Mouse (Mus musculus) lung, postnatal 14 days (tissue): Measurements from ENCODE around the gene Afmid.

Experiments used
- DNase-seq: peaks from one replicate; pipeline ENCODE4 v3.0.0; 2021

Afmid gene

DNA sequence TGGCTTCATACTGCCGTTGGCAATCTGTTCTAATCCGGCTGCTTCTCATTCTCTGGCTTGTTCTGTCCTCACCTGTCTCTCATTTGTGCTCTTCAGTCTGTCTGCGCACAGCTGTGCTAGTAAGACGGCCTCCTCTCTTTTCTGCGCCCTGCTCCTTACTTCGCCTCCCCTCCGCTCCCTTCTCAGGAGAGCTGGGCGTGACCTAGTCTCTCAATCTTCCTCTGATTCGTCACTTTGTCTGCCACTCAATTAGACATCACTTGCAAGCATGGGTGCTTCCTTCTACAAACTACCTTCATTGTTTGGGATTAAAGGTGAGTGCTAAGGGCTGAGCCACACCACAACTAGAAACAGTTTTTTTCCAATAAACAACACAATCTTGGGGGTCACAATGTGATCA is 28.5 kb downstream of the Afmid start:
- DNase-seq, result no peak

GRCm38 (mm10) chr11:117855360-117855759 is 29.6 kb downstream of the Afmid start:
- DNase-seq, result no peak

GRCm38 (mm10) chr11:117855975-117856374 is 30.3 kb downstream of the Afmid start:
- no peak for DNase-seq

DNA sequence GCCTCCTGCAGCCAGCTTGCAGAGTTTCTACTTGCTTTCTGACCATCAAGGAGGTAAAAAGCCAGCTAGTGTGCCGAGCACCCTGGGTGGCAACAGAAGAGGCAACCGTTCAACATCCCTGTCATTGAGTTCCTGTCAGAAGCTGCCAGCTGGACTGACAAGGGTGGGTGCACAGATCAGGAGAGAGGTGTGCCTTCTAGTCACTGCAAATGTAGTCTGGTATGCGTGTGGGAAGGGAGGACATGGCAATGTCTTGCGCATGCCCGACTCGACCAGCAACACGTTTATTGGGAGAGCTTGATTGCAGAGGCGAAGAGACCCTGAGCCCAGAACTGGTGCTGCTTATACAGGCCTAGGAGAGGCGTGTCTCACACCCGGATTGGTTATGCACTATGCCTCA is 31.7 kb downstream of the Afmid start:
- no peak for DNase-seq

- DNase-seq, result no peak
Measured at GRCm38 (mm10) chr11:117858392-117858791, 32.7 kb downstream of the Afmid start.

DNA sequence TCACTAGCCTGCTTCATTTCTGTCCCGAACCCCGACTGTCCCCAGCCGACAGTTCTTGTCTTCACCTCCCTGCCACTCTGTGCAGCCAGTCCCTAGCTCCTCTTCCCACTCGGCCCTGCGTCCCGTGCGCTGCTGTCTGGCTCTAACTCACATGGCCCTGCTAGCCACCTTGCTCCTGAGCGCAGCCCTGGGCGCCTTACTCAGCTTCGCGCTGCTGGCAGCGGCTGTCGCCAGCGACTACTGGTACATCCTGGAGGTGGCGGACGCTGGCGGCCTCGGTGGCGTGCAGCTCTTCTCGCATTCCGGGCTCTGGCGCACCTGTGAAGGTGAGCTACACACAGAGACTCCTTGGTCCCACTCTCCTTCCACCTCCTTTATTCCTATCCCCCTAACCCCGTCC is 34.9 kb downstream of the Afmid start, which contains the start of gene Tmem235:
Gene Tmem235, plus strand, starts transcription at position 152 of the 400 bp plus-strand sequence.
- no peak for DNase-seq

DNA sequence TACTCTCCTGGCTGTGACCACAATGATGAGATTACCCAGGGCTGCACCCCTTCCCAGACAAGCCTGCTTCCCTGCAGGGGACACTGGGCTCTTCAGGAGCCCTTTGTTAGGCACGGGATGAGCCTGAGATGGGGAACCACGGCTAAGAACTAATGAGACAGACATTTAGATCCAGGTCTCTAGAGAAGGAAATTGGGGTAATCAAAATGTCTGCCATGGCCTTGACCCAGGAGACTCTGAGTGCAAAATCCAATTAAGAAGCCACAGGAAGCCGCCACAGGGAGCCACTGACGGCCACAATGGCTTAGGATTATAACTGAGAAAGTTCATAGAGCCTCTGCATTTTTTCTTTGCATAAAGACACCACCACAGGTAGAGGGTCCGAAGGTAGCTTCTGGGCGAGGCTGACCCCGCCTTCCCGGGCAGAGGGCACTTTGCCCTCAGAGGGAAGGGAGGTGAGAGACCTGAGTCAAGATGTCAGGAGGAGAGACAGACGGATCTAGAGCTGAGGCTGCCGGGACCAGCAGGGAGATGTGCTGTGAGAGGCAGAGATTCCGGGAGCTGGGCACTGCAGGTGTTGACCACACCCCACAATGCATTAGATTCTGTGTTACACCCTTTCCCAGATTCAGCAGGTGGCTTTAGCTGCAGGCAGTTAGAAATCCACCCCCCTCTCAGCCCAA is 37.6 kb downstream of the Afmid start:
- no peak for DNase-seq

DNA sequence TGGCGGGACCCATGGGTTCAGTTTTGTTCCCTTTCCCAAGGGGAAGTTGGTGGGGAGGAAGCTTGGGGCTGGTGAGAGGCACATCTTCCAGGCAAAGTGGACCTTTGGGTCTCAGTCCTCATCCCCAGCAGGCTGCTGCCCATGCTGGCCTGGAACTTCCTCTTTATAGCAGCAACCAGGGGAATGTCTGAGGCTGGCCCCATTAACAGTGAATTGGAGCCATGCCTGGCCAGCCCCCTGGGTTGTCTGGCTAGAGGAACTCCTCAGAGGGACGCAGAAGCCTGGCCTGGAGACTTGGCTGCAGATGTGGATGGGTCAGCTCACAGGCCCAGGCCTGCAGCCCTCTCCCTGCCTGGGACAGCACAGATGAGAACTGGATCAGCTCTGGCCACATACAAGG is 39.1 kb downstream of the Afmid start:
- DNase-seq, result no peak

DNA sequence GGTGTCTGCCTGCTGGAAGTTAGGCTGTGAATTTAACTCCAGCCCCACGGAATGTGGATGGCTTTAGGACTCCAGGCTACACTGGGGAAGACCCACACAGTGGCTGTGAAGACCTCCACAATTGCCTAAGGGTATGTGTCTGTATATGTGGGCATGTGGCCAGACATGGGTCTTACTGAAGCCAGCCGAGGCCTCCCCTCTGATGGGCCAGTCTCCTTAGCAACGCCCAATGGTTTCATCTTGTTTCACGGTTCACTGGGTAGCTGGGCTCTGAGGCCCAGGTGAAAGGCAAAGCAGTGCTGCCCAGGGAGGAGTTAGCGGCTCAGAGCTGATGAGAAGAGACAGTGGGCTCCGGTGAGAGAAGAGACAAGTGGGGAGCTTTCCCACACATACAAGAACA is 40.3 kb downstream of the Afmid start:
- DNase-seq, result no peak

DNA sequence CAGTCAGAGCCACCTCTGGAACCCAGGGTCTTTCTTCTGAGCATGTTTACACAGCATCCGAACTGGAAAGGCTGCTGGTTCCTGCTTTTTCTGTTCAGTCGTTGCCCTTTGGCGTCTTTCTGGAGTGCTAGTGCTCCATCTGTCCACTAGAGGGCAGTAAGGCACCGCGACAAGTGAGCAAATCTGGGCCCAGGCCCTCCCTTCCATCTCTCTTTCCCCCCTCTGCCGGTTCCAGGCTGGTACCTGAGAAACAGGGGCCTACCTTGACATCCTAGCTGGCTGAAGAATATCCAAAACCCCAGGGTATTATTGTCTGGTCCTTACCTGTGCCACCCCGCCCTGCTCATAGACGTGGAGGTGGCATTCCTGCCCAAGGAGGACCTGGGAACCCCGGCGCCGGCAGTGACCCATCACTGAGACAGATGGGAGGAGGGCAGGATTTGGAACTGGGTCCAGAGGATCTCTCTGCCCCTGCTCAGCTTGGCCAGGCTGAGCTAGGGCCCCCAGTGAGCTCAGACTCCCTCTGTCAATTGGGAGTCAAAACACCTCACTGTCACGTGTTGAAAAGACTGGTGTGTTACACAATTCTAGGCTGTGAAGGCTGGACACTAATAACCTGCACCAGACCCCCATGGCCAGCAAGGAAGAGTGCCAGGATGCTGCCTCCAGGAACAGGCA is 45.1 kb downstream of the Afmid start:
- DNase-seq, result peak; percentile 78

DNA sequence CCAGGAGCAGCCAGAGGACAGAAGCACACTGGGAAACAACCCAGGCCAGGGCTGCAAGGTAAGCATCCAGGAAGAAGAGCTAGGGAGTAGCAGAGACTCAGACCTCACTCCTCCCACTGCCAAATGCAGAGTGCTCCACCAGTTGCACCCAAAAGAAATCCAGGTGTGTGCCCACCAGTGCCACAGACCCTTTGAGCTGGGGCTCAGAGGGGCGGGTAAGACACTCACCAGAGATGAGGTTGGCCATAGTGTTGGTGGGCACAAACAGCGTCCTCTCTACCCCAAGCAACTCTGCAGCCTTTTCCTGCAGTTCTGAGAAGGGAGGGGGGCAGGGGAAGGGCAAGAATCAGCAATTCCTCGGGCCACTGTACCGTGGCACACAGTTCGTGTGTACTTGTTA is 45.7 kb downstream of the Afmid start:
- no peak for DNase-seq

DNA sequence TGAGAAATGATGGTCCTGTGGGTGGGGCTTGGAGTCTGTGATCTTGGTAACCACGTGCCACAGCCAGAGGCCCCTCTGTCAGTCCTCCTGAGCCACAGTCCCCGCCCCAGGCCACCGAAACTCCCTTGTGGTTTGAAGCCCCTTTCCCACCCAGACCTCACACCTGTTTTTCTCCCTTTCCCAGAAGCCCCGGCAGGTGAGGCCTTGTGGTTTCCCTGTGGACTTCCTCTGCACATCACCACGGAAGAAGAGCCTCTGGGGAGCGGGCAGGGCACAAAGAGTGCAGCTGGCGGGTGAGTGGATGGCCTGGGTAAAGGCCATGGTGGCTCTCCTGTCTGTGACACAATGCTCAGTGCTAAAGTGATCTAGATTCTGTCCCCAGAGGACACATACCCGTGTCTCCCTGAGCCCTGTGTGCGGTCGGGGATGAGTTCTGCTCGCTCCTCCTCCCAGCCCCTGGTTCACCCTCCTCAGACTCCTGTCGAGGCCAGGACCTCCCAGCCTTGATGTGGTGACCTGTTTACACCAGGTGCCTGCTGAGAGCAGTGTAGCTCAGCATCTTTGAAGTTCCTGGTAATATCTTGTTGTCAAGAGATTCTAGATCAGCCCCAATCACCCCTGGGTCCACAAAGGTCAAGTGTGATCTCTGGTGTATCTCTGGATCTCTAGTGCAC is 46.3 kb downstream of the Afmid start:
- DNase-seq, result no peak

- peak; percentile 82 for DNase-seq
Measured at GRCm38 (mm10) chr11:117872861-117873608, 47.3 kb downstream of the Afmid start, which contains the start of gene Tha1. Gene Tha1, minus strand, starts transcription at chr11:117873481.

DNA sequence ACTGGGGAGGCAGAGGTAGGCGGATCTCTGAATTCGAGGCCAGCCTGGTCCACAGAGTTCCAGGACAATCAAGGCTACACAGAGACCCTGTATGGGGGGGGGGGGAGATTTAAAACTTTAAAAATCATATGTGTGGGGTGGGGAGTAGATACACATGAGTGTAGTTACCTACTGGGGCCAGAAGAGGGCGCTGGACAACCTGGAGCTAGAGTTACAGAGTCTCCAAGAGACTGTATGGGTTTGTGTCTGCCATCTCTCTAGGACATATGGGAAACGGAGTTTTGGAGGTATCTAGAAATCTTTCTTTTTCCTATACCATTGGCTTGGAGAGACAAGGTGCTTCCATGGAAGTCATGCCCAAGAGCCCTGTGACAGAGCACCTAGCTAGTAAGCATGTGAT is 48.7 kb downstream of the Afmid start:
- no peak for DNase-seq

- no peak for DNase-seq
Measured at GRCm38 (mm10) chr11:117875681-117876080, 50.0 kb downstream of the Afmid start.

DNA sequence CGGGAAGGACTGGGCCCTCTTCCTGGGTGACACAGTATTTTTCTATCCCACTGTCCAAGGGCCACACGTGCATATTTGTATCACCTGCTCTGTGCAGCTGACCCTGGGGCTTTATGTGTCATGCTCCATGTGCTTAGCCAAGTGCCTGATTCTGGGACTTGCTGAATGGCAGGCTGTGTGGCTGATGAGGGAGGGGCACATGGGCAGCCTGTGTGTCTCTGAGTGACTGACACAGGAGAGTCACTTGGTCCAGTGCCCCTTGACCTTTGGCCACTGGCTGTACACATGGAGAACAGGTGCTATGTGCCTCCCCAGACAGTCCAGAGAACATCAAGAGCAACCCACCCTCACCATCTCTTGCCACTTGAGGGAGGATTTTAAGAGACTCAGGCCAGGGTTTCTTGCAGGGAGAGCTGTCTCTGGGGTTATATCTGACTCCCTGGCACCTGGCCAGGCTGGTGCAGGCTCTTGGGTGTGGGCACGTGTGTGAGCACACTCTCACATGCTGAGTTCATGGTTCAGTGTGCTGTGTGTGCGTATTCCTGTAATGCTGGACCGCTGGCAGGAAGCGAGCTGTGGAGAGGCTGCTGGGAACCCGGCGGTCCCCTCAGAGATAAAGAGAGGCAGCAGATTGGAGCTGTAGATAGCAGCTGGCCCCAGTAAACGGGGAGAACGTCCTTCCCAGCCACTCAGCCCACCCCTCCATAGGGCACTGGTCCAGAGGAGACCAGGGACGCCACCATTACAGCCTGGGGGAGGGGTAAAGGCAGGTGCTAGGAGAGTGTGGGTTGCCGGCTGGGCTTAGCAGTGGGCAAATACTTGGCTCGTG is 52.4 kb downstream of the Afmid start:
- DNase-seq, result peak; percentile 47

DNA sequence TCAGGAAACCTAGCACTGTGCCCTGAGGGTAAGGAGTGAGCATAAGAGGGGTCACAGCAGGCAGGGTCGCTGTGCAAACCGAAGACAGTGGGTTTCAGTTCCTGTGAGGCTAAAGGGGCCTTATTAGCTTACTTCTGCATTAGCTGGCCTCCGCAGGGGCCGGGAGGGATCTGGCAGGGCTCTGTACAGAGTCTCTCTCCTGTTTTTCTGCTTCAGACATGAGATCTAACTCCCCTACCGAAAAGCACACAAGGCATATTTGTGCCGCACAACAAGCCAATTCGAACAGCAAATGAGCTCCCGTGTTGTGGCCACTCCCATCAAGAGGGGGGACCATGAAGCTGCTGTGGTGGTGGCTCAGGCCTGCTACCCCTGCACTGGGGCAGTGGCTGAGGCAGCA is 53.2 kb downstream of the Afmid start:
- no peak for DNase-seq

DNA sequence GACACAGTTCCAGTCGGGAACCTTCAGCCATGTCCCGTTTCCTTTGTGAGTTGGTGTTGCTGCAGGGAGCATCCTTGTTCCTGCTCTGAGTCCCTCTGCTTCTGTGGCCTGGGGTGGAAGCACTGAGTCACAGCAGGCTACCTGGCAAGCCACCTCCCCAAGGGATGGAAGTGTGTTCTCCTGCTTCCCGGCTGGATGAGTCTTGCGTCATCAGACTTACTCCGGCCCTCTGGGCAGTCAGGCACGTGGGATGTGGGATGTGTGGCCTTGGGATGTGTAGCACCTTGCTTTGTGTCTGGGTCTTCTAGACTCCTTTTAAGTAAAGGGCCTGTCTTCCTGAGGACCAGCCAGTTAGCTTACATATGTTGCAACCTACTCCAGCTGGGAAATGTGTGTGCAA is 54.0 kb downstream of the Afmid start:
- no peak for DNase-seq

DNA sequence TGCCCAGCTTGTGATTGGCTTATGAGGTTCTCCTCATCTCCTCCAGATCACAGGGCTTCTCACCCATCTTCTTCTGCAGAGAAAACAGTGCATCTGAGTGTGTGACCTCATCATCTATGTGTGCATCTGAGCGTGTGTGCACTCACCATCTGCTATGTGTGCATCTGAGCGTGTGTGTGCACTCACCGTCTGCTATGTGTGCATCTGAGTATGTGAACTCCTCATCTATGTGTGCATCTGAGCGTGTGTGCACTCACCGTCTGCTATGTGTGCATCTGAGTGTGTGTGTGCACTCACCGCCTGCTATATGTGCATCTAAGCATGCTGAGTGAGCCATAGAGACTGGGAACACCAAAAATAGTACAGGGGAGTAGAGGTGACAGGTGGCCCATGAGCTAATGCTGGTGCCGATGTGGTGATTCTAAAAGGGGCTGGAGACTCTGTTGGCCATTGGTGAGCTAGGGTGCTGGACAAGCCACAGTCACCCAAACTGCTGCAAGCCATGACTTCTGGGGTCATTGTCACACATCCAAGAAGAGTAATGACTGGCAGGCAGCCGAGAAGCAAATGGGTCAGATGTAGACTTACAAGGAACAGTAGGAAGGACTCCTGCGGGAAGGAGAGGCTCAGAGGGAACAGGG is 54.7 kb downstream of the Afmid start:
- no peak for DNase-seq

GRCm38 (mm10) chr11:117880977-117881358 is 55.2 kb downstream of the Afmid start:
- no peak for DNase-seq

GRCm38 (mm10) chr11:117881787-117882186 is 56.1 kb downstream of the Afmid start:
- peak; percentile 82 for DNase-seq

DNA sequence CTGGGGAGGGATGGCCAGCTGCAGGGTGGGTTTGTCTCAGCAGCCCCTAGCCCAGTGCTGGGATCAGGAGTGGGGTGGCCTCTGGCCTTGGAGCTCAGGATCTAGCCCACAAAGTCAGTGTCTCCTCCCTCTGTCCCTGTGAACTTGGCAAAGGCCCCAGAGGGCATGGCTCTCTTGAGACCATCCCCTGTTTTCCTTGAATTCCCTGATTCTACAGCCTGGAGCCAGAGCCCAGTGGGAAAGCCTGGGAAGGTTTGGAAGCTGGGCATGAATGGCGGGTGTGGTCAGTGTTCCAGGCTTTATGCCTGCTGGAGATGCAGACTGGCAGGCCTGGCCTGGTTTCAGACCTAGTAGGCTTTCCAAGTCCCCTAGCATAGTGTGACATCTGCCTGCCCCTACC is 56.5 kb downstream of the Afmid start:
- peak; percentile 59 for DNase-seq
